In the genomic region with DNA sequence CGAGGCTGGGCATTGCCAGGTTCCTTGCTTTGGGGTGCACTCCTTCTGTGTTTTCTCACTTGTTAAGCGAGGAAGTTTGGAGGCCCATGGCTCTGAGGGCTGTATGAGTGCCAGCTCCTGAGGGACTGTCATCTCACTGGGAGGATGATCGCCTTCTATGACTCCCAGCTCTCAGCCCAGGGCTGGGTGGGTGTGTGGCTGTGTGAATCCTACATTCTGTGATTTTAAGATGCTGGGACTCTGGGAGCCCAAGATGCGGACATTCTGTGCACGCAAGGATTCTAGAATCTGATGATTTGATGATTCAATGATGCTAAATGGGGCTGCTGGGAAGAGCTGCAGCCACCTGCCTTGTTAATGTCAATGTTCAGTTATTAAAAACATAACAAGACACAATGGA, we compare ENCODE assay signal across 17 mouse cellular contexts. TPM values are rescaled to one million over a fixed set of nuclear protein-coding genes. Genes with fewer than 3 reads are reported as not detected.
DNase-seq lines count a peak whose midpoint lies in the region; ATAC-seq and TF ChIP-seq lines count a peak whose summit lies in the region.
"Had no signal": no experiment of that assay in that cellular context is flagged by ENCODE, and none has a peak within 500 bp of the region (broad histone marks: within the 10 kb centered on the region; RNA-seq: fewer than 3 reads in every experiment).

No protein-coding gene starts in this region.

- peak; percentile 41; the same call in 1 of the 2 replicates for TF ChIP-seq POLR2A in cortical plate, adult 2 months (IDR thresholded peaks at IDR 0.05; ENCODE audit: extremely low read depth, insufficient read depth, low read length)

- peak overlapping the region; percentile 44 for H3K27ac ChIP-seq in heart, postnatal 0 days (ENCODE audit: low read depth)
- no peak overlapping the region for H3K27ac ChIP-seq in heart, embryonic 10.5 days
- H3K27ac ChIP-seq in cortical plate, adult 2 months (ENCODE audit: insufficient read depth, low read length): peak overlapping the region; percentile 52
- H3K27ac ChIP-seq: limb, embryonic 12.5 days had no signal

- H3K9ac ChIP-seq in heart, postnatal 0 days (replicated peaks; ENCODE audit: low read depth, low read length): no peak overlapping the region
- H3K9ac ChIP-seq: limb, embryonic 12.5 days had no signal

- ATAC-seq in heart, postnatal 0 days (ENCODE audit: insufficient read depth, low read depth): no peak
- ATAC-seq: forebrain, embryonic 16.5 days had no signal

- no peak overlapping the region for H3K4me3 ChIP-seq in heart, postnatal 0 days (ENCODE audit: low read depth, low read length)
- no peak overlapping the region for H3K4me3 ChIP-seq in heart, embryonic 10.5 days
- peak overlapping the region; percentile 5; the same call in 1 of the 2 replicates for H3K4me3 ChIP-seq in cortical plate, adult 2 months (ENCODE audit: insufficient read depth, low read length)
- H3K4me3 ChIP-seq: limb, embryonic 12.5 days had no signal

- peaks cover 6% of the 10 kb centered on the region; the same call in 1 of the 2 replicates for H3K27me3 ChIP-seq in heart, postnatal 0 days (ENCODE audit: control insufficient read depth, insufficient read depth, low read length)
- peaks cover 83% of the 10 kb centered on the region for H3K27me3 ChIP-seq in heart, embryonic 10.5 days (ENCODE audit: insufficient read depth, poor library complexity, severe bottlenecking)

- no peak for TF ChIP-seq CTCF in heart, postnatal 0 days (IDR thresholded peaks at IDR 0.05; ENCODE audit: low read depth)
- TF ChIP-seq CTCF in cortical plate, adult 2 months (IDR thresholded peaks at IDR 0.05; ENCODE audit: extremely low read depth, insufficient read depth, low read length): no peak

- no peak for TF ChIP-seq EP300 in heart, postnatal 0 days (IDR thresholded peaks at IDR 0.05; ENCODE audit: low read depth)

- H3K9me3 ChIP-seq in heart, postnatal 0 days (replicated peaks; ENCODE audit: control insufficient read depth, low read length): no peaks in the 10 kb centered on the region
- no peaks in the 10 kb centered on the region for H3K9me3 ChIP-seq in heart, embryonic 10.5 days
- H3K9me3 ChIP-seq: limb, embryonic 12.5 days; megakaryocyte, embryonic 14.5 days had no signal

- H3K4me1 ChIP-seq in heart, postnatal 0 days (ENCODE audit: control insufficient read depth, insufficient read depth): peaks cover 43% of the 10 kb centered on the region
- peaks cover 28% of the 10 kb centered on the region for H3K4me1 ChIP-seq in heart, embryonic 10.5 days
- peaks cover 32% of the 10 kb centered on the region for H3K4me1 ChIP-seq in cortical plate, adult 2 months (ENCODE audit: control insufficient read depth, insufficient read depth, low read length)

- 0 out of 2 replicates have a peak overlapping the region, but pooled peaks have one; percentile 8 for H3K4me2 ChIP-seq in heart, postnatal 0 days (ENCODE audit: low read depth, low read length)
- H3K4me2 ChIP-seq: limb, embryonic 12.5 days had no signal

- WGBS in heart, postnatal 0 days: 70% methylated on average over 5 of the region's 5 CpGs
- 73% methylated on average over 5 of the region's 5 CpGs for WGBS in heart, embryonic 10.5 days

- H3K36me3 ChIP-seq in heart, postnatal 0 days (replicated peaks; ENCODE audit: control insufficient read depth, insufficient read depth, low read length): no peaks in the 10 kb centered on the region
- H3K36me3 ChIP-seq in heart, embryonic 10.5 days: no peaks in the 10 kb centered on the region
- H3K36me3 ChIP-seq: limb, embryonic 12.5 days had no signal

- DNase-seq in heart, postnatal 0 days (ENCODE audit: low spot score): no peak
- no peak for DNase-seq in heart, embryonic 10.5 days (ENCODE audit: low spot score)
- DNase-seq in left cerebral cortex, adult 18-20 months (ENCODE audit: low spot score in 2 of 2): peak; percentile 71 to 77
- DNase-seq in left cerebral cortex, adult 11 months (ENCODE audit: low spot score): no peak
- DNase-seq in brain, adult 2 months (ENCODE audit: low read depth, low spot score): peak; percentile 83
- DNase-seq in urinary bladder, adult 18-20 months (ENCODE audit: low spot score in 2 of 2): no peak
- DNase-seq in thymus, postnatal 4 days: no peak
- DNase-seq: cerebellum, adult 18-20 months had no signal

RNA-seq across cellular contexts. Expression of a gene that starts 35.8 kb away (rescaled TPM):
- total RNA-seq in heart, postnatal 0 days (2014; rRNA removed; ENCODE audit: low replicate concordance): 4.7 and 35.2 TPM in 2 replicates
- polyA plus RNA-seq in heart, postnatal 0 days (2015; fragmentation: Nextera tagmentation; extraction: Ambion mirVana): 19.3 and 22.1 TPM in 2 replicates
- 1.6 and 12.0 TPM in 2 replicates for polyA plus RNA-seq in heart, embryonic 10.5 days (2016; fragmentation: Nextera tagmentation; extraction: Ambion mirVana)
- total RNA-seq in left cerebral cortex, adult 18-20 months (2021): 100 to 1,000 TPM; 347 to 370 TPM
- 223 and 236 TPM in 2 replicates for polyA plus RNA-seq in cortical plate, adult 2 months (2012; rRNA removed)

RNA-seq across cellular contexts. Expression of a gene that starts 46.6 kb away (rescaled TPM):
- 33.8 TPM in 1 of 2 replicates, not detected in the other for total RNA-seq in heart, postnatal 0 days (2014; rRNA removed; ENCODE audit: low replicate concordance)
- polyA plus RNA-seq in heart, postnatal 0 days (2015; fragmentation: Nextera tagmentation; extraction: Ambion mirVana): 2.4 TPM in 1 of 2 replicates, not detected in the other
- polyA plus RNA-seq in heart, embryonic 10.5 days (2016; fragmentation: Nextera tagmentation; extraction: Ambion mirVana): 3.3 TPM in 1 of 2 replicates, not detected in the other
- total RNA-seq in left cerebral cortex, adult 18-20 months (2021): 1 to 10 TPM in 1 of 2 experiments, not detected in 1; 1.3 TPM
- polyA plus RNA-seq in cortical plate, adult 2 months (2012; rRNA removed): 0.56 and 0.59 TPM in 2 replicates
- total RNA-seq: heart, postnatal 25 days had no signal
- polyA plus RNA-seq: forebrain, embryonic 16.5 days; gonadal fat pad, adult 2 months; large intestine, adult 2 months; limb, embryonic 12.5 days; neural tube, embryonic 14.5 days; urinary bladder, adult 2 months had no signal

Comparison
In these comparisons a context has a peak if more than half of its experiments do, and no peak if none do; other contexts are left out.
1. DNase-seq: peak in left cerebral cortex, adult 18-20 months (2 of 2) and brain, adult 2 months (single experiment); none in heart, postnatal 0 days (single experiment), heart, embryonic 10.5 days (single experiment), left cerebral cortex, adult 11 months (single experiment), urinary bladder, adult 18-20 months (0 of 2) and thymus, postnatal 4 days (single experiment).